9 mouse cellular contexts compared by ENCODE assay signal in genomic region chr1:59422981-59423941, GRCm38 (mm10). TPM values are rescaled to one million over a fixed set of nuclear protein-coding genes. Genes with fewer than 3 reads are reported as not detected.
DNase-seq lines count a peak whose midpoint lies in the region; ATAC-seq and TF ChIP-seq lines count a peak whose summit lies in the region.
"Had no signal": no experiment of that assay in that cellular context is flagged by ENCODE, and none has a peak within 500 bp of the region (broad histone marks: within the 10 kb centered on the region; RNA-seq: fewer than 3 reads in every experiment).

No protein-coding gene starts in this region.

- peaks cover 24% of the 10 kb centered on the region for H3K4me1 ChIP-seq in lung, embryonic 15.5 days
- H3K4me1 ChIP-seq in lung, postnatal 0 days (ENCODE audit: insufficient read depth, low read depth, low read length): no peaks in the 10 kb centered on the region
- H3K4me1 ChIP-seq in kidney, embryonic 14.5 days (ENCODE audit: control insufficient read depth, insufficient read depth, low read length): peaks cover 13% of the 10 kb centered on the region; the same call in 1 of the 2 replicates
- peaks cover 13% of the 10 kb centered on the region; the same call in 1 of the 2 replicates for H3K4me1 ChIP-seq in neural tube, embryonic 11.5 days (ENCODE audit: control insufficient read depth, insufficient read depth, low read length)

- no peaks in the 10 kb centered on the region for H3K9me3 ChIP-seq in lung, embryonic 15.5 days
- H3K9me3 ChIP-seq in lung, postnatal 0 days (ENCODE audit: low read length): no peaks in the 10 kb centered on the region
- H3K9me3 ChIP-seq in kidney, embryonic 14.5 days (ENCODE audit: control insufficient read depth, low read length): no peaks in the 10 kb centered on the region
- no peaks in the 10 kb centered on the region for H3K9me3 ChIP-seq in neural tube, embryonic 11.5 days (ENCODE audit: control insufficient read depth, low read length)
- H3K9me3 ChIP-seq: G1E had no signal

- H3K4me2 ChIP-seq in lung, embryonic 15.5 days: no peak overlapping the region
- no peak overlapping the region for H3K4me2 ChIP-seq in lung, postnatal 0 days (replicated peaks; ENCODE audit: low read depth, low read length)
- no peak overlapping the region for H3K4me2 ChIP-seq in kidney, embryonic 14.5 days (replicated peaks; ENCODE audit: low read depth, low read length)
- H3K4me2 ChIP-seq in neural tube, embryonic 11.5 days (ENCODE audit: low read depth): peak overlapping the region; percentile 2; the same call in 1 of the 2 replicates

- no peak for DNase-seq in lung, postnatal 0 days (ENCODE audit: low spot score)
- peak; percentile 58 for DNase-seq in gastrocnemius, postnatal 14 days
- DNase-seq in neural tube, embryonic 11.5 days (ENCODE audit: low spot score): peak; percentile 61
- DNase-seq in B cell, adult 2 months: no peak
- no peak for DNase-seq in MN1 (ENCODE audit: low spot score)
- DNase-seq in thymus, postnatal 10 days (ENCODE audit: low spot score in 2 of 2): no peak

- TF ChIP-seq EP300 in lung, postnatal 0 days (IDR thresholded peaks at IDR 0.05): no peak

- no peak overlapping the region for H3K9ac ChIP-seq in lung, embryonic 15.5 days
- H3K9ac ChIP-seq in lung, postnatal 0 days (replicated peaks; ENCODE audit: low read depth): no peak overlapping the region
- H3K9ac ChIP-seq in kidney, embryonic 14.5 days (ENCODE audit: low read depth, low read length): no peak overlapping the region
- H3K9ac ChIP-seq in neural tube, embryonic 11.5 days (ENCODE audit: low read length): no peak overlapping the region

- H3K36me3 ChIP-seq in lung, embryonic 15.5 days: no peaks in the 10 kb centered on the region
- H3K36me3 ChIP-seq in lung, postnatal 0 days (ENCODE audit: insufficient read depth, low read length): no peaks in the 10 kb centered on the region
- no peaks in the 10 kb centered on the region for H3K36me3 ChIP-seq in kidney, embryonic 14.5 days (ENCODE audit: control insufficient read depth, insufficient read depth, low read length)
- H3K36me3 ChIP-seq in neural tube, embryonic 11.5 days (ENCODE audit: control insufficient read depth, insufficient read depth, low read length): no peaks in the 10 kb centered on the region
- H3K36me3 ChIP-seq: G1E had no signal

- H3K4me3 ChIP-seq in lung, embryonic 15.5 days: no peak overlapping the region
- no peak overlapping the region for H3K4me3 ChIP-seq in lung, postnatal 0 days (ENCODE audit: low read depth, low read length)
- H3K4me3 ChIP-seq in kidney, embryonic 14.5 days (ENCODE audit: low read length): no peak overlapping the region
- no peak overlapping the region for H3K4me3 ChIP-seq in neural tube, embryonic 11.5 days (ENCODE audit: low read depth, low read length)

- WGBS in lung, embryonic 15.5 days: 25% methylated on average over 19 of the region's 19 CpGs
- 33% methylated on average over 19 of the region's 19 CpGs for WGBS in lung, postnatal 0 days
- WGBS in kidney, embryonic 14.5 days: 18% methylated on average over 19 of the region's 19 CpGs
- WGBS in neural tube, embryonic 11.5 days: 10% methylated on average over 19 of the region's 19 CpGs

- TF ChIP-seq CTCF in lung, postnatal 0 days (IDR thresholded peaks at IDR 0.05): no peak

- H3K27me3 ChIP-seq in lung, embryonic 15.5 days: no peaks in the 10 kb centered on the region
- H3K27me3 ChIP-seq in lung, postnatal 0 days (replicated peaks; ENCODE audit: insufficient read depth, low read length): no peaks in the 10 kb centered on the region
- no peaks in the 10 kb centered on the region for H3K27me3 ChIP-seq in kidney, embryonic 14.5 days (ENCODE audit: control insufficient read depth, insufficient read depth, low read length)
- H3K27me3 ChIP-seq in neural tube, embryonic 11.5 days (ENCODE audit: control insufficient read depth, insufficient read depth, low read length): no peaks in the 10 kb centered on the region

- intact Hi-C loops in gastrocnemius, postnatal 14 days (cut with DNase I; ENCODE audit: low total_unique reads): no loop called here

- ATAC-seq in lung, embryonic 15.5 days (ENCODE audit: borderline replicate concordance, extremely low read depth, low FRiP score, low TSS enrichment): peak; percentile 55
- ATAC-seq in lung, postnatal 0 days: no peak
- peak; percentile 63 for ATAC-seq in kidney, embryonic 14.5 days (ENCODE audit: low FRiP score, low TSS enrichment)
- peak; percentile 72 for ATAC-seq in neural tube, embryonic 11.5 days (ENCODE audit: insufficient read depth, low FRiP score, low TSS enrichment)

- no peak overlapping the region for H3K27ac ChIP-seq in lung, embryonic 15.5 days
- no peak overlapping the region for H3K27ac ChIP-seq in lung, postnatal 0 days (ENCODE audit: low read length)
- no peak overlapping the region for H3K27ac ChIP-seq in kidney, embryonic 14.5 days (ENCODE audit: low read depth, low read length)
- H3K27ac ChIP-seq in neural tube, embryonic 11.5 days (ENCODE audit: low read depth, low read length): peak overlapping the region; percentile 45

RNA-seq across cellular contexts. Expression of gene Fzd7, which starts 59.0 kb away (rescaled TPM):
- polyA plus RNA-seq in lung, embryonic 15.5 days (2015; fragmentation: Nextera tagmentation; extraction: Ambion mirVana): 15.4 and 15.8 TPM in 2 replicates
- polyA plus RNA-seq in lung, postnatal 0 days (2015; fragmentation: Nextera tagmentation; extraction: Ambion mirVana): 7.1 and 9.6 TPM in 2 replicates
- 10 to 100 TPM; 21.6 to 26.0 TPM for total RNA-seq in gastrocnemius, postnatal 14 days (2021)
- 20.1 and 29.2 TPM in 2 replicates for polyA plus RNA-seq in kidney, embryonic 14.5 days (2014; fragmentation: Nextera tagmentation; extraction: Ambion mirVana)
- polyA plus RNA-seq in neural tube, embryonic 11.5 days (2014; fragmentation: Nextera tagmentation; extraction: Ambion mirVana): 16.9 and 17.6 TPM in 2 replicates

Comparison
In these comparisons a context has a peak if more than half of its experiments do, and no peak if none do; other contexts are left out.
1. DNase-seq: peak in gastrocnemius, postnatal 14 days (single experiment) and neural tube, embryonic 11.5 days (single experiment); none in lung, postnatal 0 days (single experiment), B cell, adult 2 months (0 of 2), MN1 (single experiment) and thymus, postnatal 10 days (0 of 2).